24 mouse cellular contexts compared by ENCODE assay signal in genomic region chr3:79490102-79490501, GRCm38 (mm10).
DNase-seq lines count a peak whose midpoint lies in the region; ATAC-seq lines count a peak whose summit lies in the region.
"Had no signal": no experiment of that assay in that cellular context is flagged by ENCODE, and none has a peak within 500 bp of the region (broad histone marks: within the 10 kb centered on the region; RNA-seq: fewer than 3 reads in every experiment).

No protein-coding gene starts in this region.

- H3K27ac ChIP-seq in intestine, embryonic 16.5 days (ENCODE audit: low read length), result no peak overlapping the region
- no peak overlapping the region for H3K27ac ChIP-seq in intestine, embryonic 15.5 days
- no peak overlapping the region for H3K27ac ChIP-seq in stomach, embryonic 15.5 days
- H3K27ac ChIP-seq: heart, embryonic 15.5 days; hindbrain, embryonic 10.5 days; hindbrain, embryonic 13.5 days had no signal

- no peaks in the 10 kb centered on the region for H3K27me3 ChIP-seq in intestine, embryonic 16.5 days (replicated peaks; ENCODE audit: control insufficient read depth, insufficient read depth, low read length)
- H3K27me3 ChIP-seq in intestine, embryonic 15.5 days (replicated peaks), result no peaks in the 10 kb centered on the region
- H3K27me3 ChIP-seq in stomach, embryonic 15.5 days (replicated peaks), result no peaks in the 10 kb centered on the region
- H3K27me3 ChIP-seq: heart, embryonic 12.5 days; heart, embryonic 15.5 days; hindbrain, embryonic 13.5 days had no signal

- no peaks in the 10 kb centered on the region for H3K9me3 ChIP-seq in intestine, embryonic 16.5 days (ENCODE audit: control insufficient read depth, low read length)
- H3K9me3 ChIP-seq in intestine, embryonic 15.5 days, result no peaks in the 10 kb centered on the region
- H3K9me3 ChIP-seq in stomach, embryonic 15.5 days, result no peaks in the 10 kb centered on the region
- H3K9me3 ChIP-seq: heart, embryonic 12.5 days; heart, embryonic 15.5 days; hindbrain, embryonic 10.5 days; hindbrain, embryonic 13.5 days had no signal

- no peaks in the 10 kb centered on the region for H3K4me1 ChIP-seq in intestine, embryonic 16.5 days (ENCODE audit: control insufficient read depth, insufficient read depth, low read length)
- no peaks in the 10 kb centered on the region for H3K4me1 ChIP-seq in intestine, embryonic 15.5 days (replicated peaks)
- H3K4me1 ChIP-seq in stomach, embryonic 15.5 days, result no peaks in the 10 kb centered on the region
- H3K4me1 ChIP-seq: heart, embryonic 15.5 days; hindbrain, embryonic 10.5 days; hindbrain, embryonic 13.5 days had no signal

- no peak overlapping the region for H3K9ac ChIP-seq in intestine, embryonic 16.5 days (ENCODE audit: low read depth, low read length)
- H3K9ac ChIP-seq in intestine, embryonic 15.5 days, result no peak overlapping the region
- no peak overlapping the region for H3K9ac ChIP-seq in stomach, embryonic 15.5 days
- H3K9ac ChIP-seq: forebrain, postnatal 0 days; heart, embryonic 12.5 days; heart, embryonic 15.5 days; hindbrain, embryonic 13.5 days had no signal

- no peak overlapping the region for H3K4me2 ChIP-seq in intestine, embryonic 16.5 days (ENCODE audit: low read depth, low read length)
- no peak overlapping the region for H3K4me2 ChIP-seq in intestine, embryonic 15.5 days (replicated peaks)
- H3K4me2 ChIP-seq in stomach, embryonic 15.5 days, result no peak overlapping the region
- H3K4me2 ChIP-seq: heart, embryonic 12.5 days; heart, embryonic 15.5 days; hindbrain, embryonic 13.5 days had no signal

- 85% methylated on average over 5 of the region's 5 CpGs for WGBS in intestine, embryonic 16.5 days
- 77% methylated on average over 5 of the region's 5 CpGs for WGBS in intestine, embryonic 15.5 days
- 81% methylated on average over 5 of the region's 5 CpGs for WGBS in stomach, embryonic 15.5 days

- DNase-seq in brain, adult 2 months (ENCODE audit: low read depth, low spot score), result peak; percentile 38
- DNase-seq in spleen, adult 18-20 months, result no peak
- no peak for DNase-seq in kidney, adult 11 months
- DNase-seq: adrenal gland, adult 8-10 months; adrenal gland, postnatal 25 days; cerebellum, adult 18-20 months; cerebellum, adult 9-10 months; cerebellum, postnatal 14 days; forebrain, postnatal 0 days; gastrocnemius, postnatal 10 days; gastrocnemius, postnatal 36 days; heart, postnatal 10 days; heart, postnatal 36 days had no signal

- no peak overlapping the region for H3K4me3 ChIP-seq in intestine, embryonic 16.5 days (ENCODE audit: low read length)
- no peak overlapping the region for H3K4me3 ChIP-seq in intestine, embryonic 15.5 days (replicated peaks)
- no peak overlapping the region for H3K4me3 ChIP-seq in stomach, embryonic 15.5 days (replicated peaks)
- H3K4me3 ChIP-seq: heart, embryonic 12.5 days; heart, embryonic 15.5 days; hindbrain, embryonic 10.5 days; hindbrain, embryonic 13.5 days had no signal

- H3K36me3 ChIP-seq in intestine, embryonic 16.5 days (ENCODE audit: control insufficient read depth, insufficient read depth, low read length), result peaks cover 3% of the 10 kb centered on the region; the same call in 1 of the 2 replicates
- peaks cover 7% of the 10 kb centered on the region for H3K36me3 ChIP-seq in intestine, embryonic 15.5 days
- H3K36me3 ChIP-seq in stomach, embryonic 15.5 days, result peaks cover 5% of the 10 kb centered on the region

- ATAC-seq in intestine, embryonic 16.5 days, result peak; percentile 73; the same call in 1 of the 2 replicates
- no peak; the same call in 1 of the 2 replicates for ATAC-seq in intestine, embryonic 15.5 days
- peak; percentile 63; the same call in 1 of the 2 replicates for ATAC-seq in stomach, embryonic 15.5 days (ENCODE audit: insufficient read depth, low FRiP score, low read depth)
- ATAC-seq: activated CD4-positive, CD25-positive, alpha-beta regulatory T cell, adult 4 months; CD4-positive, CD25-positive, alpha-beta regulatory T cell, adult 4 months; forebrain, embryonic 14.5 days; forebrain, postnatal 0 days; hindbrain, embryonic 16.5 days had no signal
